Mouse (Mus musculus): ENCODE measurements around the gene Slc7a4.
"Not testable (repeated sequence)": the region's sequence is repeated elsewhere in the genome, so short reads cannot be mapped to it uniquely, and the experiment has no call there.

The Slc7a4 gene

GRCm38 (mm10) chr16:17561128-17561750 lies 21.8 kb downstream of the Slc7a4 start, which contains the start of gene Lrrc74b:
Gene Lrrc74b, minus strand, starts transcription at chr16:17561247.
- DNase-seq = no peak

GRCm38 (mm10) chr16:17559396-17560027 lies 23.5 kb downstream of the Slc7a4 start:
- DNase-seq = no peak

DNA sequence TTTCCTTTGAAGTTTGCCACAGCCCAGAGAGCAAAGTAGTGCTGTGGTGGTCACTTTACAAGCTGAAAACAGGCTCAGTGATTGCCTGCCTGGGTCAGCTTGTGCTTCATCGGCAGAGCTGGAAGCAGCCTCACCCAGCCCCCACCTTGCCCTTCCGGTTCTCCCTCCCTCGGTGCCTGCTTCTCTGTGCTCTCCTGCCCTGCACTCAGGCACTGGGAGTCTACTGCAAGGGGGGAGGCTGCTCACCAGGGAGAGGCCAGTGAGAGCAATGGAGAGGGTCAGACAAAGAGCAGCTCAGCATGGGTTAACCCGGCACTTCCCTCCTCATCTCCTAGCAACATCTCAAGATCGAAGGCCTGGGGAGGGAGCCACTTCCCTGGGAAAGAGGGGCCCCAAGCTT lies 24.2 kb downstream of the Slc7a4 start:
- DNase-seq = peak; percentile 27

DNA sequence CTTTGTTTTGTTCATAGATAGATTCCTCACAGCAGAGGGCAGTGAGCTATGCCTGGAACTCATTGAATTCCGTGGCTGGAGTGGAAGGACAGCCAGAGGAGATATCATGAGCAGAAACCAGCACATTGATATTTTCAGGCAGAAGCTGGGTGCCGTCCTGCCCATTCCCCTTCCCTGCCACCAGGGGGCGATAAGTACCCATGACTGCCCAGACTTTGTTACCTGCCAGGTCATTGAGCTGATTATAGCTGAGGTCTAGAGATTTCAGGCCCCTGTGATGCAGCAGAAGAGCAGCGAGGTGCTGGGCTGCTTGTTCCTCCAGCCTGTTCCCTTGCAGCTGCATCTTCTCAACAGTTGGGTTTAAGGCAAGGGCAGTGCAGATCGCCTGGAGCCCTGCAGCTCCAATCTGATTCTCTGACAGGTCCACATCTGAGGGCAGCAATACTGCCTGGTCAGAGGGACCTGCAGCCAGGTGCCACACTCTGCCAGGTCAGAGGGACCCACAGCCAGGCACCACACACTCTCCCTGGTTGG lies 25.0 kb downstream of the Slc7a4 start:
- DNase-seq = peak; percentile 75

DNA sequence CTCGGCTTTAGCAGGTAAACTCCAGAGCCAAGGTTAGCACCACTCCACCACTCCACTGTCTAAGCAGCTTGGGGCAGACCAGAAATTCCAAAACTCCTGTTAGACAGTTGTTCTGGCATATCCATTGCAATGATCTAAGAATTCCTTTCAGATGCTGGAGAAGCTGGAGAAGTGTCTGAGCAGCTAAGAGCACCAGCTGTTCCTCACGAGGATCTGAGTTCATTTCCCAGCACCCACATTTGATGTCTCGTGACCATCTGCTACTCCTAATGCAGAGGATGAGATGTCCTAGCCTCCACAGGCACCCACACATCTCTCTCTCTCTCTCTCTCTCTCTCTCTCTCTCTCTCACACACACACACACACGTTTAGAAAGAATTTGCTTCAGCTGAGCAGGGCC lies 26.1 kb downstream of the Slc7a4 start:
- DNase-seq = no peak

DNA sequence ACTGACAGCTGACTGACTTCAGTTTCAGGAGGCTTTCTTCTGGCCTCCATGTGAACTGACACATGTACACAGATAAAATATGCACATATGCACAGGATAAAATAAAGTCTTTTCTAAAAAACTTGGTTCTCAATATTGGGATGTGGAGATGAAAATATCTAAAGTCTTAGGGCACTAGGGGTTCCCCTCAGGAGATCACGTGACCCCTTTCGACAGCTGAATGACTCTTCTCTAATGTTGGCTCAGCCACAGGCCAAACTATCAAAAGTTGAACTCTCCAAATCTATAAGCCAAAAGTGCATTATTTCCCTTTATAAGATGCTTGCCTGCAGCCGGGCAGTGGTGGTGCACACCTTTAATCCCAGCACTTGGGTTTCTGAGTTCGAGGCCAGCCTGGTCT lies 26.8 kb downstream of the Slc7a4 start:
- no peak for DNase-seq

DNA sequence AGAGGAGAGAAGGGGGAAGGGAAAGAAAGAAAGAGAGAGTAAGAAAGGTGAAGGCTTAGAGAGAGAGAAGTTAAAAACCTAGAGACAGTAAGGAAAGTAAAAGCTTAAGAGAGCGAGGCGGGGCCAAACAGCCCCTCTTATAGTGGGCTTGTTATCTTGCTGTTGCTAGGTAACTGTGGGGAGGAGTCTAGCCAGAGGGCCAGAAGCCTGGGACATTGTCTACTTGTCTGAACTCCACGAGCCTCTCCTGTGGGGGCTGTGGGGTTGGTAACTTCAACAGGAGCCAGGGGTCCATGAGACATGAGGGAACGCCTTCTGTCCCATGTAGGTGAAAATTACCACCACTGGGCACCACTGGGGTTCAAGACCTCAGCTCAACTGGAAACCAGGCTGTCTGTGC lies 28.3 kb downstream of the Slc7a4 start:
- not testable (repeated sequence) for DNase-seq

DNA sequence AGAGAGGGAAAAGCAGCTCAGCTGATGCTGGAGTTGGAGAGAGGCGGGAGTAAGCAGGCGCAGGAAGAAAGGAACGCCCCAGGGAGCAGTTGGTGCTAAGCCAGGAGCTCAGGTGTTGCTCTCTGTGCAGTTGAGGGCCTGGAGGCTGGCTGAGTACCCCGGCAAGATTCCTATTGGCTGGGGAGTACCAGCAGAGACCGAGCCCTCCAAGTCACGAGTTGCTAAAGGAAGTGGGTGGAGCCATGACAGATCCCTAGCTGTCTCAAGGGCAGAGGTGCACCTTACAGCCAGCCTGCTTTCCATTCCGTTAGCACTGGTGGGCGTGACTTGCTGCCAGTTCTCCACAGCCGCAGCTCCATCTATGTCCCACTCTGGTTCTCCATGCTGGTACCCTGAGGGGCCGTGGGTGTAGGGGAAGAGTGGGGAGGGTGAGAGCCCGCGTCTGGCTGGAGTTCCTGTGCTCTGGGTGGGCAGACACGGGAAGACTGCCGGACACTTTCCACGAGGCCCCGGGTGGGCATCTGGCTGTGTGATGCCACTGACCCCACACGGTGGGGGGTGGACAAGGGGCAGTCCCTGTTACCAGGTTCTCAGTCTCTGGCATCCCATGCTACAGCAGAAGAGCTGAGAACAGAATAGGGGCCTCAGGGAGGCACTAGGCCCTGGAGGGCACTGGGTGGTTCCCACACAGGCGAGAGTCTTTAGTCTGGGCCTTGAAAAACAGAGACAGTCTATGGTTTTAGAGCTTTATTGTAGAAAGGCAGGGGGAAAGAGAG lies 28.9 kb downstream of the Slc7a4 start:
- peak; percentile 67 for DNase-seq

GRCm38 (mm10) chr16:17552837-17553236 lies 30.2 kb downstream of the Slc7a4 start:
- DNase-seq = no peak

- DNase-seq = no peak
Measured at GRCm38 (mm10) chr16:17542632-17543031, 40.4 kb downstream of the Slc7a4 start.

DNA sequence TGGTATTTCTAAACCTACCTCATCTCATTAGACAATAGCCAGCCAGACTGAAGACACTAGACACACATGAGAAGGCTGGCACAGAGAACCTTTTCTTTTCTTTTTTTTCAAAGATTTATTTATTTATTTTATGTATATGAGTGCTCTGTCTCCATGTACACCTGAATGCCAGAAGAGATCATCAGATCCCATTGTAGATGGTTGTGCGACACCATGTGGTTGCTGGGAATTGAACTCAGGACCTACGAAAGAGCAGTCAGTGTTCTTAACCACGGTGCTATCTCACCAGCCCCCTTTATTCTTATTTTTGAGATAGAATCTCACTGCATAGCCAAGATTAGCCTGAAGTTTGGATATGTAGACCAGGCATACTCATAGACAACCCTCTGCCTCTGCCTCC lies 46.4 kb downstream of the Slc7a4 start:
- DNase-seq = peak; percentile 61

- no peak for DNase-seq
Measured at GRCm38 (mm10) chr16:17532676-17533329, 50.2 kb downstream of the Slc7a4 start.

DNA sequence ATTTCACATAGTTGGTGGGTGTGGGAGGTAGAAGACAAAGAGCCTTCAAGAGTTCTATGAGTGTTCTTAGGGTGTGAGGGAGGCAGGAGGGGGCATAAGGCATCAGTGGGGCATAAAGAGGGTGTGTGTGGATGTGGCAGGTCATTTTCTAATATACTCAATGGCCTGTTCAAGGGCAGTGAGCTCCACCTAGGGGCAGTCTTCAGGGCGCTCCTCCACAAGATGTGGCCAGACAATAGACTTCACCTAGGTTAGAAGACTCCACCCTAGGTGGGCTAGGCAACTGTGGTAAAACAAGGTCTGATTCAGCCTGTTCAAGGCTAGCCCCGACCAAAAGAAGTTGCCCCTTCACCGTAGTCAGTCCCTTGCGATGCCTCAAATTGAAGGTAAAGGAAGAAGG lies 50.7 kb downstream of the Slc7a4 start:
- DNase-seq = no peak

DNA sequence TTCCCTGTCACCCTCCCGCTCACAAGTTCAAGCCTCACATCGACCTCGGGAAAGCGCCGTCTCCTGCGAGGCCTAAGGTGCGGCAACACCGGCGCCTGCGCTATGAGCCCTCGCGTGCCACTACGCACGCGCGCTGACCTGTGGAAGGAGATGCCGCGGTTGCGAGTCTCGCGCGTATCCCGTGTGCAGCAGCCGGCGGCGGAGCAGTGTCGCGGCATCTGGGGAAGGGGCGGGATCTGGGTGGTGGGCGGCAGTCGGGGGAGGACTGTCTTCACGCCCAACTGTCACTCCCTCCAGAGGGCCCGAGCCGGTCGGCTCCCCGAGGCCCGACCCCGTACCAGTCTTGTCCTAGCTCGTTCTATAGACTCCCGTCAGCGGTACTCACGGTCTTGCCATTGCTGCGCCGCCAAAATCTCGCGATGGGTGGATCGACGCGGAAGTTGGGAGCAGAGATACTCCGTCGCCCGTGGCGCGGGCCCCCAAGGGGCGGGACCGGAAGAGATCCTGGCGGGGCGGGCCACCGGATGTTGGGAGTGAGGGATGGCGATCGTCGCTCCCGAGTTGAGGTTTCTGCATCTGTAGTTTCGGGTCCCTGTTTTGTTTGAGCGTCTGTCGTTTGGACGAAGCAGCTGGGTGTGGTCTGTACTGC lies 52.2 kb downstream of the Slc7a4 start, which contains the start of gene Thap7:
Gene Thap7, minus strand, starts transcription at position 497 of the 649 bp plus-strand sequence.
- DNase-seq = peak; percentile 98

DNA sequence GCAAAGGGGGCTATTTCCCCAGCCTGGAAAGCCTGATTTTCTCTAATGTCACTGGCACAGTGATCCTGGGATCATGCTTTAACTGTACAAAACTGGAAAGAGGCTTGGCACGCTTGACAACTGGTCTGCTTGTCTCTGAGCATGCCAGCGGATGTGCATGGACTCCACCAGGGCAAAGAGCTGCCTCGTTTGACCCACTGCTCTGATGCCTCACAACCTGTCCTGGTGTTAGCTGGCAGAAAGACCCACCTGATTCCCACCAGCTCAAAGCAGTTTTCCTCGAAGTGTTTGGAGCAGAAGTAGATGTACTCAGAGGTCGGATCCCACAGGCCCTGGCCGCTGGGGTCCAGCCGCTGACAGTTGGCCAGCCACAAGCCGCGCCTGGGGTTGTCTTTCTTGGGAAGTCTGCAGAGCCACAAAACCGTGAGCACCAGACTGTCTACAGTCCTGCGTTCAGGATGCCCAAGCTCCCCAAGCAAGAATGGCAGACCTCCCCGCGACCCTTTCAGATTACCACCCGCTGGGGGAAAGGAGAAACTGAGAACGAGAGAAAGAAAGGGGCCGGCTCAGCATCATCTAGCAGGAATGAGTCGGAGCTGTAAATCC lies 52.9 kb downstream of the Slc7a4 start:
- no peak for DNase-seq

GRCm38 (mm10) chr16:17528276-17528675 lies 54.7 kb downstream of the Slc7a4 start:
- DNase-seq = no peak

GRCm38 (mm10) chr16:17527606-17528005 lies 55.4 kb downstream of the Slc7a4 start:
- no peak for DNase-seq

DNA sequence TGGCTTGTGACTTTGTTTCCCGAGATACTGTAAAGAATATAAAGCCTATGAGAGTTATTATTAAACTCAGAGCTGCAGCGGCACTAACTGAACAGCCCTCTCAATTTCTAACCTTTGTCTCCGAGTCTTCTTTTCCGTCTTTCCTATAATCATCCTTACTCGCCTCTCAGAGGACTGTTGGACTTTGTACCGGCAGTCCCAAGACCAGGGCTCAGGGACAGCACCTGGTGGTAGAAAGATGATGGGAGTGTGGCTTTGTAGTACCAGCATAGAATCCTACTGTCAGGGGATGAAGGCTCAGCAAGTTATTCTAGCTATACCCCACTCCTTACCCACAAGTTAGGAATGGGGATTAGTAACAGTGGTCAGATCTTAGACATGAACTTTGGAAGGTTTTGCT lies 56.8 kb downstream of the Slc7a4 start:
- no peak for DNase-seq

GRCm38 (mm10) chr16:17525524-17525923 lies 57.5 kb downstream of the Slc7a4 start:
- DNase-seq = no peak

- no peak for DNase-seq
Measured at GRCm38 (mm10) chr16:17524156-17524555, 58.9 kb downstream of the Slc7a4 start.

Data from thymus, postnatal 4 days (tissue).